In genomic region chr2:159414599-159414998, GRCm38 (mm10) we compare ENCODE assay signal across 12 mouse cellular contexts.
DNase-seq lines count a peak whose midpoint lies in the region; ATAC-seq and TF ChIP-seq lines count a peak whose summit lies in the region.
"Had no signal": no experiment of that assay in that cellular context is flagged by ENCODE, and none has a peak within 500 bp of the region (broad histone marks: within the 10 kb centered on the region; RNA-seq: fewer than 3 reads in every experiment).

No protein-coding gene starts in this region.

- WGBS in kidney, embryonic 15.5 days: 0% methylated on average over 1 of the region's 1 CpGs
- 2% methylated on average over 1 of the region's 1 CpGs for WGBS in neural tube, embryonic 12.5 days
- WGBS in hindbrain, embryonic 14.5 days: 15% methylated on average over 1 of the region's 1 CpGs
- WGBS in midbrain, postnatal 0 days: 16% methylated on average over 1 of the region's 1 CpGs
- 12% methylated on average over 1 of the region's 1 CpGs for WGBS in stomach, postnatal 0 days

- no peak for DNase-seq in kidney, postnatal 25 days
- DNase-seq in neural tube, embryonic 10.5 days (ENCODE audit: extremely low spot score, low spot score): no peak
- DNase-seq in hindbrain, embryonic 14.5 days (ENCODE audit: low spot score): peak; percentile 47
- peak; percentile 50 for DNase-seq in midbrain, postnatal 0 days (ENCODE audit: low spot score)
- no peak for DNase-seq in stomach, postnatal 0 days (ENCODE audit: low spot score)
- DNase-seq: cerebellum, adult 9-10 months; heart, adult 11 months had no signal

- H3K4me3 ChIP-seq in kidney, embryonic 15.5 days (replicated peaks): no peak overlapping the region
- no peak overlapping the region for H3K4me3 ChIP-seq in neural tube, embryonic 12.5 days
- H3K4me3 ChIP-seq in hindbrain, embryonic 14.5 days (replicated peaks; ENCODE audit: low read length): no peak overlapping the region
- no peak overlapping the region for H3K4me3 ChIP-seq in midbrain, postnatal 0 days (ENCODE audit: low read depth, low read length)
- H3K4me3 ChIP-seq in stomach, postnatal 0 days (ENCODE audit: low read depth, low read length): no peak overlapping the region
- H3K4me3 ChIP-seq: erythroblast, embryonic 14.5 days; limb, embryonic 15.5 days had no signal

- no peaks in the 10 kb centered on the region for H3K27me3 ChIP-seq in kidney, embryonic 15.5 days
- no peaks in the 10 kb centered on the region for H3K27me3 ChIP-seq in neural tube, embryonic 12.5 days (replicated peaks)
- H3K27me3 ChIP-seq in hindbrain, embryonic 14.5 days (ENCODE audit: control insufficient read depth, insufficient read depth, low read length): no peaks in the 10 kb centered on the region
- no peaks in the 10 kb centered on the region for H3K27me3 ChIP-seq in midbrain, postnatal 0 days (ENCODE audit: insufficient read depth, low read length)
- H3K27me3 ChIP-seq in stomach, postnatal 0 days (ENCODE audit: control insufficient read depth, insufficient read depth, low read length): no peaks in the 10 kb centered on the region

- H3K36me3 ChIP-seq in kidney, embryonic 15.5 days: no peaks in the 10 kb centered on the region
- H3K36me3 ChIP-seq in neural tube, embryonic 12.5 days: no peaks in the 10 kb centered on the region
- H3K36me3 ChIP-seq in hindbrain, embryonic 14.5 days (replicated peaks; ENCODE audit: control insufficient read depth, insufficient read depth): no peaks in the 10 kb centered on the region
- no peaks in the 10 kb centered on the region for H3K36me3 ChIP-seq in midbrain, postnatal 0 days (ENCODE audit: insufficient read depth, low read length)
- no peaks in the 10 kb centered on the region for H3K36me3 ChIP-seq in stomach, postnatal 0 days (ENCODE audit: control insufficient read depth, insufficient read depth, low read length)
- H3K36me3 ChIP-seq: limb, embryonic 15.5 days had no signal

- TF ChIP-seq CTCF in midbrain, postnatal 0 days (IDR thresholded peaks at IDR 0.05): peak; percentile 29; the same call in 1 of the 2 replicates
- TF ChIP-seq CTCF in stomach, postnatal 0 days (IDR thresholded peaks at IDR 0.05; ENCODE audit: low read depth): no peak

- ATAC-seq in kidney, embryonic 15.5 days (replicated peaks; ENCODE audit: low FRiP score): peak; percentile 71; the same call in 1 of the 2 replicates
- peak; percentile 72 for ATAC-seq in neural tube, embryonic 12.5 days (ENCODE audit: low FRiP score, low read depth)
- peak; percentile 43; the same call in 1 of the 2 replicates for ATAC-seq in hindbrain, embryonic 14.5 days (ENCODE audit: low FRiP score)
- no peak for ATAC-seq in midbrain, postnatal 0 days (ENCODE audit: low FRiP score)
- ATAC-seq in stomach, postnatal 0 days (ENCODE audit: low FRiP score, low TSS enrichment): no peak
- no peak for ATAC-seq in CD4-positive, CD25-positive, alpha-beta regulatory T cell, adult 4 months

- H3K4me2 ChIP-seq in kidney, embryonic 15.5 days: no peak overlapping the region
- H3K4me2 ChIP-seq in neural tube, embryonic 12.5 days (replicated peaks): 0 out of 2 replicates have a peak overlapping the region, but pooled peaks have one; percentile 9
- H3K4me2 ChIP-seq in hindbrain, embryonic 14.5 days (replicated peaks): no peak overlapping the region
- no peak overlapping the region for H3K4me2 ChIP-seq in midbrain, postnatal 0 days (ENCODE audit: low read depth, low read length, poor library complexity, severe bottlenecking)
- no peak overlapping the region for H3K4me2 ChIP-seq in stomach, postnatal 0 days (replicated peaks; ENCODE audit: low read depth)
- H3K4me2 ChIP-seq: limb, embryonic 15.5 days had no signal

- peaks cover 11% of the 10 kb centered on the region for H3K4me1 ChIP-seq in kidney, embryonic 15.5 days
- peaks cover 11% of the 10 kb centered on the region for H3K4me1 ChIP-seq in neural tube, embryonic 12.5 days
- peaks cover 5% of the 10 kb centered on the region; the same call in 1 of the 2 replicates for H3K4me1 ChIP-seq in hindbrain, embryonic 14.5 days (replicated peaks; ENCODE audit: control insufficient read depth, insufficient read depth, low read length)
- no peaks in the 10 kb centered on the region for H3K4me1 ChIP-seq in midbrain, postnatal 0 days (ENCODE audit: insufficient read depth, low read length)
- no peaks in the 10 kb centered on the region for H3K4me1 ChIP-seq in stomach, postnatal 0 days (replicated peaks; ENCODE audit: control insufficient read depth, insufficient read depth)
- H3K4me1 ChIP-seq: limb, embryonic 15.5 days had no signal

- H3K9me3 ChIP-seq in kidney, embryonic 15.5 days (replicated peaks): no peaks in the 10 kb centered on the region
- no peaks in the 10 kb centered on the region for H3K9me3 ChIP-seq in neural tube, embryonic 12.5 days
- H3K9me3 ChIP-seq in hindbrain, embryonic 14.5 days (ENCODE audit: control insufficient read depth, low read length): no peaks in the 10 kb centered on the region
- no peaks in the 10 kb centered on the region for H3K9me3 ChIP-seq in midbrain, postnatal 0 days (ENCODE audit: low read length)
- no peaks in the 10 kb centered on the region for H3K9me3 ChIP-seq in stomach, postnatal 0 days (ENCODE audit: control insufficient read depth, low read length)
- H3K9me3 ChIP-seq: limb, embryonic 15.5 days had no signal

- no peak for TF ChIP-seq EP300 in stomach, postnatal 0 days (optimal IDR thresholded peaks at IDR 0.05)

- H3K27ac ChIP-seq in kidney, embryonic 15.5 days: no peak overlapping the region
- H3K27ac ChIP-seq in neural tube, embryonic 12.5 days: no peak overlapping the region
- H3K27ac ChIP-seq in hindbrain, embryonic 14.5 days: no peak overlapping the region
- H3K27ac ChIP-seq in midbrain, postnatal 0 days (ENCODE audit: low read depth, low read length): no peak overlapping the region
- H3K27ac ChIP-seq in stomach, postnatal 0 days (replicated peaks): no peak overlapping the region
- H3K27ac ChIP-seq: limb, embryonic 15.5 days had no signal

- H3K9ac ChIP-seq in kidney, embryonic 15.5 days: no peak overlapping the region
- no peak overlapping the region for H3K9ac ChIP-seq in neural tube, embryonic 12.5 days
- H3K9ac ChIP-seq in hindbrain, embryonic 14.5 days: no peak overlapping the region
- H3K9ac ChIP-seq in midbrain, postnatal 0 days (replicated peaks; ENCODE audit: low read length, poor library complexity, severe bottlenecking): no peak overlapping the region
- H3K9ac ChIP-seq in stomach, postnatal 0 days (ENCODE audit: low read length): no peak overlapping the region
- H3K9ac ChIP-seq: limb, embryonic 15.5 days had no signal

Comparison
In these comparisons a context has a peak if more than half of its experiments do, and no peak if none do; other contexts are left out.
1. ATAC-seq: peak in kidney, embryonic 15.5 days (single experiment), neural tube, embryonic 12.5 days (single experiment) and hindbrain, embryonic 14.5 days (single experiment); none in midbrain, postnatal 0 days (single experiment), stomach, postnatal 0 days (single experiment) and CD4-positive, CD25-positive, alpha-beta regulatory T cell, adult 4 months (single experiment).
2. DNase-seq: peak in hindbrain, embryonic 14.5 days (single experiment) and midbrain, postnatal 0 days (single experiment); none in kidney, postnatal 25 days (0 of 2), neural tube, embryonic 10.5 days (single experiment) and stomach, postnatal 0 days (single experiment).